Mouse (Mus musculus): ENCODE data around the gene Arl13a.

DNA sequence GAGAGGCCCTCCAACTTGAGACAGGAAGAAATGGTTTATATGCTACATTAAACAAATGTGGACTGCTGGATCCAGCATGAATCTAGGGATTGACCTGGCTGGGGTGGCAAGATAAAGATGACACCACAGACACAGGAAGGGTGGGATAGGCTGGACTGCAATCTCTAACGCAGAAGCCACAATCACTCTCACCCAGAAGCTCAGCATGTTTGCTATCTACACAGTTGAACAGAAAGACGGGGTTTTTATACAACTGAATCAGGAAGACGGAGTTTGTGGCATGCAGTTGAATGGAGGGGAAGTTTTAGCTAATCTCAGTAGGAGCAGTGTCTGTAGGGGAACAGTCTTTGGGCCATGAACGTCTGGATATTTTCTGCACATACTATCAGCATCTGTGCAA, 45.3 kb upstream of the Arl13a start:
- TF ChIP-seq CTCF (IDR thresholded peaks at IDR 0.05; ENCODE audit: low read depth) (no peak), EP300 (IDR thresholded peaks at IDR 0.05; ENCODE audit: low read depth) (peak; percentile 42; the same call in 1 of the 2 replicates)
